Mouse (Mus musculus) intestine, embryonic 14.5 days (tissue): ENCODE data around the gene Rhot2. TPM values are rescaled to one million over a fixed set of nuclear protein-coding genes. Genes with fewer than 3 reads are reported as not detected.
A peak's percentile ranks its signal among the peaks of the same experiment; 100 is the strongest.

Experiments used
- ATAC-seq: fragments of 200-750 bp; cut with Nextera tagmentation; replicated peaks from 2 replicates; pipeline ENCODE4 v1.8.0; 2017; ENCODE audit warnings: low read depth, moderate number of reproducible peaks, moderate TSS enrichment, moderate library complexity; ENCODE audit not compliant: low FRiP score, low TSS enrichment
- DNase-seq: peaks from one replicate; pipeline ENCODE4 v3.0.0-alpha.2; 2018; ENCODE audit warnings: low spot score
- H3K27ac ChIP-seq: fragments of 300-500 bp; sonication (generic); 2 replicates; pipeline ENCODE4 v1.5.1; 2014; ENCODE audit warnings: low read depth, mild to moderate bottlenecking, control low read depth
- H3K27me3 ChIP-seq: fragments of 300-500 bp; sonication (generic); replicated peaks from 2 replicates; pipeline ENCODE4 v1.6.1; 2014; ENCODE audit warnings: low read length, control low read depth; ENCODE audit not compliant: control insufficient read depth, insufficient read depth
- H3K36me3 ChIP-seq: fragments of 300-500 bp; sonication (generic); 2 replicates; pipeline ENCODE4 v1.6.1; 2014; ENCODE audit warnings: low read length, control low read depth; ENCODE audit not compliant: control insufficient read depth, insufficient read depth
- H3K4me1 ChIP-seq: fragments of 300-500 bp; sonication (generic); replicated peaks from 2 replicates; pipeline ENCODE4 v1.6.1; 2014; ENCODE audit warnings: low read length, control low read depth, mixed read lengths; ENCODE audit not compliant: control insufficient read depth, insufficient read depth
- H3K4me2 ChIP-seq: fragments of 300-500 bp; sonication (generic); 2 replicates; pipeline ENCODE4 v1.6.1; 2014; ENCODE audit warnings: low read length
- H3K4me3 ChIP-seq: fragments of 300-500 bp; sonication (generic); 2 replicates; pipeline ENCODE4 v1.5.1; 2014; ENCODE audit warnings: low read depth, low read length, control low read depth, mixed read lengths
- H3K9ac ChIP-seq: fragments of 300-500 bp; sonication (generic); 2 replicates; pipeline ENCODE4 v1.6.1; 2014; ENCODE audit warnings: mild to moderate bottlenecking, low read length
- H3K9me3 ChIP-seq: fragments of 300-500 bp; sonication (generic); 2 replicates; pipeline ENCODE4 v1.6.1; 2016; ENCODE audit warnings: low read length, control low read depth; ENCODE audit not compliant: control insufficient read depth
- WGBS: fragments of 180-500 bp; shearing (Covaris S2); extraction: QIAGEN DNeasy Blood & Tissue Kit; methylation state at CpG from one replicate; pipeline ENCODE4 v1.1.7; 2014; 5-methylcytosine and 5-hydroxymethylcytosine counted together
- polyA plus RNA-seq: library from polyadenylated mRNA; unstranded; fragments of >200 nt; fragmentation: Nextera tagmentation; extraction: Ambion mirVana; gene quantifications from 2 replicates; pipeline ENCODE4 v1.2.1, GENCODE M21; 2014

Rhot2 gene
- polyA plus RNA-seq, result 10.4 and 11.5 TPM in 2 replicates

GRCm38 (mm10) chr17:25844396-25844901 lies at the start of gene Rhot2:
Rhot2 (minus strand) TSS chr17:25844851.
- ATAC-seq (peak; percentile 95), DNase-seq (peak; percentile 96)
- WGBS, result 1% methylated on average over 21 of the region's 21 CpGs
- peaks cover 63% of the 10 kb centered on the region for H3K36me3 ChIP-seq
- no peaks in the 10 kb centered on the region for H3K27me3 ChIP-seq
- no peaks in the 10 kb centered on the region for H3K9me3 ChIP-seq
- peak within 1 kb of the TSS; percentile 78 for H3K4me3 ChIP-seq
- H3K4me2 ChIP-seq, result peak within 1 kb of the TSS; percentile 87
- peaks cover 12% of the 10 kb centered on the region for H3K4me1 ChIP-seq
- H3K9ac ChIP-seq, result peak within 1 kb of the TSS; percentile 81
- peak within 1 kb of the TSS; percentile 70 for H3K27ac ChIP-seq

DNA sequence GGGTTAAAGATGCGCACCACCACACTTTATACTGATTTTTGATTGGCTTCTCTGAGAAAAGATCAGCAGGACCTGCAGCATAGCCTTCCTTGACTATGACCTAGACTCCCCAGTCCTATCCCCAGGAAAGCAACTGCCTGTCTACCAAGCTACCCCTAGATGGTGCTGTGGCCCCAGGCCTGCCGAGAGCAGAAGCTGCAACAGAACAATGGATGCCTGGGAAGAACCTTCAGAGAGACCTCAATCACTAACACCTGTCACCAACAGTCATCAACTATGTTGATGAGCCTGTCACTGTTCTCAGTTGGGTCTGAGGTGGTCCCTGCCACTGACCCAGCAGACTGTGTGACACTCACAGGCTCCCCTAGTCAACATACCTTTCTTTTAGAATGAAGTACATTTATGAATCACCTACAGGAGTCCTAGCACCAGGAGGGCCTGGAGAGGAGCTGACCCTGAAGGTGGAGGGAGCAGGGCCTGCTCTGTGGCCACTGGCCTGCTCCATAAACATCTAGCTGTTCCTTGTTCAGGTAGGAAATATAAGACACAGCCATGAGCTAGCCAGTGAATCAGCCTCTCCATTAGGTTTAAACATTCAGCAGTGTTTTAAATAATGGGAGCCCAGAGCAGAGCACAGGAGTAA lies 49.4 kb upstream of the Rhot2 start:
- Histone ChIP-seq H3K36me3 (peaks cover 13% of the 10 kb centered on the region), H3K27ac (no peak overlapping the region), H3K4me3 (no peak overlapping the region), H3K27me3 (no peaks in the 10 kb centered on the region), H3K4me1 (no peaks in the 10 kb centered on the region), H3K4me2 (no peak overlapping the region), H3K9ac (no peak overlapping the region), H3K9me3 (no peaks in the 10 kb centered on the region)
- 41% methylated on average over 2 of the region's 2 CpGs for WGBS
- DNase-seq (peak; percentile 77), ATAC-seq (peak; percentile 82)

DNA sequence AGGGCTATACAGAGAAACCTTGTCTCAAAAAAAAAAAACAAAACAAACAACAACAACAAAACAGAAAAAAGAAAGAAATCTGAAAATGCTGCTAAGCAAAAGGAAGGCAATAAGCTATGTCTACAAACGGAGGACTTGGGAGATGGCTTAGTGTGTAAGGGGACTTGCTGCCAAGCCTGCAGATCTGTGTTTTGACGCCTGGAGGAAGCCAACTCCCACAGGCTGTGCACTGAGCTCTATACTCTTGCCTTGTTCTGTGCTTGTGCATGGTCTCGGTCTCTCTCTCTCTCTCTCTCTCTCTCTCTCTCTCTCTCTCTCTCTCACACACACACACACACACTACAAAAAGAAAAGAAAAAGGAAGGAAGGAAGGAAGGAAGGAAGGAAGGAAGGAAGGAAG lies 44.2 kb upstream of the Rhot2 start:
- Histone ChIP-seq H3K4me3 (no peak overlapping the region), H3K27ac (no peak overlapping the region), H3K4me2 (no peak overlapping the region), H3K4me1 (no peaks in the 10 kb centered on the region), H3K27me3 (no peaks in the 10 kb centered on the region), H3K9me3 (no peaks in the 10 kb centered on the region), H3K9ac (no peak overlapping the region), H3K36me3 (peaks cover 38% of the 10 kb centered on the region)
- ATAC-seq (no peak), DNase-seq (no peak)
- WGBS, result 92% methylated on average over 3 of the region's 3 CpGs

GRCm38 (mm10) chr17:25887467-25887866 lies 42.8 kb upstream of the Rhot2 start:
- H3K4me3 ChIP-seq, result no peak overlapping the region
- H3K9ac ChIP-seq, result no peak overlapping the region
- H3K4me2 ChIP-seq, result no peak overlapping the region
- H3K4me1 ChIP-seq, result no peaks in the 10 kb centered on the region
- DNase-seq (no peak), ATAC-seq (no peak)
- WGBS, result 73% methylated on average over 10 of the region's 10 CpGs
- H3K27me3 ChIP-seq, result no peaks in the 10 kb centered on the region
- H3K27ac ChIP-seq, result no peak overlapping the region
- peaks cover 52% of the 10 kb centered on the region for H3K36me3 ChIP-seq
- no peaks in the 10 kb centered on the region for H3K9me3 ChIP-seq

DNA sequence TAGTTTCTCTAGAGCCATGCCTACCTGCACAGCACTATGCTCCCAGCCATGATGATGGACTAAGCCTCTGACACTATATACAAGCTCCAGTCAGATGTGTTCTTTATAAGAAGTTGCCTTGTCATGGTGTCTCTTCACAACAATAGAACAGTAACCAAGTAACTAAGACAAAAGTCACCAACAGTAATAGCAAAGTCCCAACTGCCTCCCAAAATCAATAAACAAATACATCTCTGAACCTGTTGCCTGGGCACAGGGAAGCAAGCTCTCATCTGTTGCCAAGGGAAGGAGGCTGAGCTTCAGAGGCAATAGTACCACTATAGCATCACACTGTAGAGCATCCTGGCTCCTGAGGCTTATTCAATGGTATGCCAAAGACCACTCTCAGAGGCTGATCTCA lies 42.2 kb upstream of the Rhot2 start:
- no peak for ATAC-seq
- peaks cover 58% of the 10 kb centered on the region for H3K36me3 ChIP-seq
- DNase-seq, result no peak
- H3K27ac ChIP-seq, result no peak overlapping the region
- no peaks in the 10 kb centered on the region for H3K9me3 ChIP-seq
- H3K4me2 ChIP-seq, result no peak overlapping the region
- no peaks in the 10 kb centered on the region for H3K4me1 ChIP-seq
- no peak overlapping the region for H3K4me3 ChIP-seq
- no peak overlapping the region for H3K9ac ChIP-seq
- no peaks in the 10 kb centered on the region for H3K27me3 ChIP-seq

- Histone ChIP-seq H3K27ac (no peak overlapping the region), H3K36me3 (peaks cover 55% of the 10 kb centered on the region), H3K4me1 (no peaks in the 10 kb centered on the region), H3K4me2 (no peak overlapping the region), H3K4me3 (no peak overlapping the region), H3K9me3 (no peaks in the 10 kb centered on the region), H3K9ac (no peak overlapping the region), H3K27me3 (no peaks in the 10 kb centered on the region)
- DNase-seq (no peak), ATAC-seq (no peak)
- WGBS, result 74% methylated on average over 4 of the region's 4 CpGs
Observed at GRCm38 (mm10) chr17:25885636-25886035, 41.0 kb upstream of the Rhot2 start.

- Histone ChIP-seq H3K4me3 (no peak overlapping the region), H3K27me3 (no peaks in the 10 kb centered on the region), H3K4me2 (no peak overlapping the region), H3K4me1 (no peaks in the 10 kb centered on the region; the same call in 1 of the 2 replicates), H3K9me3 (no peaks in the 10 kb centered on the region), H3K27ac (no peak overlapping the region), H3K9ac (no peak overlapping the region), H3K36me3 (peaks cover 54% of the 10 kb centered on the region)
- ATAC-seq (no peak), DNase-seq (no peak)
- 90% methylated on average over 3 of the region's 3 CpGs for WGBS
Observed at GRCm38 (mm10) chr17:25883824-25884223, 39.2 kb upstream of the Rhot2 start.

DNA sequence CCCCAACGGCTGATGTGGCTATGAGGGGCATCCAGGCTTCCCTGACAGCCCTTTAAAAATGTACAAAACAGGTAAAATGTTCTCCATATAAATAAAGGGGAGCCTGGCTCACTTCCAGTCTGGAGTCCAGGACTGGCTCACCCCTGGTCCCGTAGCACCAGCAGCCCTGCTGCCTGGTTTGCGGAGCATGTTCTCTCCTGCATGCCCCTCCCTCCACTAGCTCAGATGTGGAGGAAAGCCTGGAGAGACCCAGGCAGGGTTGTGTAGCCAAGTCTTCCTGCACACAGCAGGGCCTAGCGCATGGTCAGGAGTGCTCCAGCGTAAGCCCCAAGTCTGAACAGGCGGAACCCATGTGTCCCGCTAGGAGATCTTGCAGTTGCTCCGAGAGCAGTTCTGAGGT lies 38.6 kb upstream of the Rhot2 start:
- WGBS, result 82% methylated on average over 8 of the region's 8 CpGs
- H3K36me3 ChIP-seq, result peaks cover 55% of the 10 kb centered on the region
- H3K27ac ChIP-seq, result no peak overlapping the region
- no peaks in the 10 kb centered on the region; the same call in 1 of the 2 replicates for H3K4me1 ChIP-seq
- no peak overlapping the region for H3K9ac ChIP-seq
- ATAC-seq (no peak), DNase-seq (no peak)
- no peaks in the 10 kb centered on the region for H3K9me3 ChIP-seq
- no peak overlapping the region for H3K4me2 ChIP-seq
- no peak overlapping the region for H3K4me3 ChIP-seq
- H3K27me3 ChIP-seq, result no peaks in the 10 kb centered on the region

DNA sequence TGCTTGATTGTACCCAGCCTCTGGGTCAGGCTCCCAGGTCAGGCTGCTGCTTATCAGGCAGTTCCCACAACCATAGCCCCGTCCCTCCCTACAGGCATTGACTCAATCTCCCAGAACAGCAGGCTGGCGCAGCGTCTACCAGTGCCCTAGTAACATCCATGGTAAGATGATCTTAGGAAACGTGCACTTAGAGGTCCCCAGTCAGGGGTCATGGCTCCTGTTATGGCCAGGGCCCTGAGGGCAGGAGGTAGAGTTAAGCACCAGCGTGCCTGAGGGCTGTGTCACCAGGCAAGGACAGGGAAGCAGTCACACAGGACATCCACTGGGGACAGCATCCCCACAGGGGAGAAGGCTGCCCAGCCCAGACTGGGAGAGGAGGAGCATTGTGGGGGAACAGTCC lies 37.7 kb upstream of the Rhot2 start:
- Histone ChIP-seq H3K27me3 (no peaks in the 10 kb centered on the region), H3K36me3 (peaks cover 59% of the 10 kb centered on the region), H3K4me1 (no peaks in the 10 kb centered on the region; the same call in 1 of the 2 replicates), H3K27ac (no peak overlapping the region), H3K4me3 (no peak overlapping the region), H3K4me2 (no peak overlapping the region), H3K9ac (no peak overlapping the region), H3K9me3 (no peaks in the 10 kb centered on the region)
- no peak for ATAC-seq
- WGBS, result 33% methylated on average over 5 of the region's 5 CpGs
- DNase-seq, result no peak
